19 mouse cellular contexts compared by ENCODE assay signal in genomic region chr1:78267519-78267918, GRCm38 (mm10). TPM values are rescaled to one million over a fixed set of nuclear protein-coding genes. Genes with fewer than 3 reads are reported as not detected.
A peak's percentile ranks its signal among the peaks of the same experiment; 100 is the strongest.
DNase-seq lines count a peak whose midpoint lies in the region; ATAC-seq and TF ChIP-seq lines count a peak whose summit lies in the region.
"Had no signal": no experiment of that assay in that cellular context is flagged by ENCODE, and none has a peak within 500 bp of the region (broad histone marks: within the 10 kb centered on the region; RNA-seq: fewer than 3 reads in every experiment).

No protein-coding gene starts in this region.

- no peaks in the 10 kb centered on the region for H3K9me3 ChIP-seq in liver, embryonic 11.5 days (ENCODE audit: control insufficient read depth, low read length)
- no peaks in the 10 kb centered on the region for H3K9me3 ChIP-seq in CH12.LX (replicated peaks; ENCODE audit: low read length)
- H3K9me3 ChIP-seq: embryonic facial prominence, embryonic 12.5 days had no signal

- 59% methylated on average over 5 of the region's 5 CpGs for WGBS in liver, adult 2 months
- 51% methylated on average over 5 of the region's 5 CpGs for WGBS in liver, embryonic 11.5 days
- 61% methylated on average over 5 of the region's 5 CpGs for WGBS in small intestine, adult 2 months

- H3K4me3 ChIP-seq in liver, adult 2 months (ENCODE audit: insufficient read depth, low read depth, low read length) = no peak overlapping the region
- no peak overlapping the region for H3K4me3 ChIP-seq in liver, embryonic 11.5 days (ENCODE audit: low read depth, low read length)
- no peak overlapping the region for H3K4me3 ChIP-seq in CH12.LX (replicated peaks in 1 of 3; ENCODE audit: low read depth in 2 of 3, low read length in 2 of 3, poor library complexity in 1 of 3)
- no peak overlapping the region for H3K4me3 ChIP-seq in small intestine, adult 2 months (ENCODE audit: low read depth, low read length)
- no peak overlapping the region for H3K4me3 ChIP-seq in left cerebral cortex, adult 2 months
- H3K4me3 ChIP-seq: embryonic facial prominence, embryonic 12.5 days; heart, embryonic 13.5 days had no signal

- dilution Hi-C loops in CH12.LX (cut with MboI; ENCODE audit: extremely low pct_ligation_motif_present, extremely low pct_unique_long_range_greater_than_20kb, low sequenced_read_pairs) = no loop called here

- no peaks in the 10 kb centered on the region for H3K36me3 ChIP-seq in liver, adult 2 months (ENCODE audit: control insufficient read depth, insufficient read depth, low read length)
- no peaks in the 10 kb centered on the region for H3K36me3 ChIP-seq in liver, embryonic 11.5 days (ENCODE audit: control insufficient read depth, insufficient read depth, low read length)
- no peaks in the 10 kb centered on the region for H3K36me3 ChIP-seq in CH12.LX (replicated peaks in 1 of 2; ENCODE audit: control insufficient read depth in 1 of 2, insufficient read depth in 1 of 2, low read length in 1 of 2)
- H3K36me3 ChIP-seq in small intestine, adult 2 months (ENCODE audit: control insufficient read depth, insufficient read depth, low read length) = no peaks in the 10 kb centered on the region
- H3K36me3 ChIP-seq: embryonic facial prominence, embryonic 12.5 days; heart, embryonic 13.5 days had no signal

- ATAC-seq in liver, embryonic 11.5 days (replicated peaks; ENCODE audit: low FRiP score) = no peak
- ATAC-seq: activated CD4-positive, CD25-positive, alpha-beta regulatory T cell, adult 4 months; midbrain, embryonic 16.5 days had no signal

- no peak for DNase-seq in liver, adult 2 months (ENCODE audit: extremely low read depth, low read depth, low spot score)
- no peak for DNase-seq in liver, embryonic 11.5 days (ENCODE audit: low spot score)
- DNase-seq in CH12.LX (ENCODE audit: extremely low read depth) (no peak), ES-CJ7 (ENCODE audit: low read depth, low spot score) (peak; percentile 59)
- DNase-seq in left cerebral cortex, adult 2 months (ENCODE audit: extremely low spot score in 1 of 2, low spot score in 2 of 2) = no peak
- no peak for DNase-seq in right cerebral cortex, postnatal 4 days
- DNase-seq: cerebellum, adult 11-12 months; gastrocnemius, postnatal 25 days; kidney, adult 11 months; layer of hippocampus, postnatal 36 days; left cerebral cortex, postnatal 4 days; right cerebral cortex, postnatal 14 days; thymus, postnatal 14 days had no signal

- 0 out of 2 replicates have a peak, but pooled peaks have one; percentile 1 for TF ChIP-seq CTCF in liver, adult 2 months (IDR thresholded peaks at IDR 0.05; ENCODE audit: low read depth, low read length)
- peak; percentile 41 to 42; a peak in 2 of 4 replicates for TF ChIP-seq CTCF in CH12.LX (conservative IDR thresholded peaks at IDR 0.05 in 1 of 2, IDR thresholded peaks at IDR 0.05 in 1 of 2; ENCODE audit: low read depth in 2 of 2, low read length in 2 of 2)
- peak; percentile 29; the same call in 1 of the 2 replicates for TF ChIP-seq CTCF in small intestine, adult 2 months (IDR thresholded peaks at IDR 0.05; ENCODE audit: extremely low read depth, insufficient read length, insufficient replicate concordance, low read depth, low read length)
- no peak; the same call in none of the 2 replicates for TF ChIP-seq CTCF in left cerebral cortex, adult 2 months (IDR thresholded peaks at IDR 0.05)

- intact Hi-C loops in left cerebral cortex, adult 2 months (cut with DNase I) = no loop called here

- no peaks in the 10 kb centered on the region for H3K27me3 ChIP-seq in liver, adult 2 months (ENCODE audit: control insufficient read depth, insufficient read depth, low read length)
- H3K27me3 ChIP-seq in liver, embryonic 11.5 days (replicated peaks; ENCODE audit: control insufficient read depth, insufficient read depth, low read length) = no peaks in the 10 kb centered on the region
- no peaks in the 10 kb centered on the region for H3K27me3 ChIP-seq in CH12.LX (replicated peaks)
- no peaks in the 10 kb centered on the region for H3K27me3 ChIP-seq in small intestine, adult 2 months (ENCODE audit: control insufficient read depth, insufficient read depth, low read length)
- H3K27me3 ChIP-seq: embryonic facial prominence, embryonic 12.5 days; heart, embryonic 13.5 days had no signal

- no peak overlapping the region for H3K9ac ChIP-seq in liver, adult 2 months (ENCODE audit: low read depth, low read length)
- no peak overlapping the region for H3K9ac ChIP-seq in liver, embryonic 11.5 days (ENCODE audit: low read depth, low read length)
- H3K9ac ChIP-seq in CH12.LX (ENCODE audit: insufficient read depth, low read depth) = no peak overlapping the region
- H3K9ac ChIP-seq: embryonic facial prominence, embryonic 12.5 days; heart, embryonic 13.5 days had no signal

- no peaks in the 10 kb centered on the region for H3K79me2 ChIP-seq in liver, adult 2 months (ENCODE audit: control insufficient read depth, insufficient read depth, low read length)
- H3K79me2 ChIP-seq in CH12.LX (replicated peaks; ENCODE audit: control insufficient read depth, extremely low read depth, insufficient read depth, poor library complexity, severe bottlenecking) = no peaks in the 10 kb centered on the region

- no peak overlapping the region for H3K27ac ChIP-seq in liver, adult 2 months (replicated peaks; ENCODE audit: insufficient read depth, low read depth, low read length)
- H3K27ac ChIP-seq in liver, embryonic 11.5 days (ENCODE audit: low read depth, low read length) = no peak overlapping the region
- H3K27ac ChIP-seq in CH12.LX (ENCODE audit: insufficient read depth, low read depth) = no peak overlapping the region
- no peak overlapping the region for H3K27ac ChIP-seq in small intestine, adult 2 months (ENCODE audit: insufficient read depth, low read depth, low read length)
- H3K27ac ChIP-seq in left cerebral cortex, adult 2 months = no peak overlapping the region
- H3K27ac ChIP-seq: embryonic facial prominence, embryonic 12.5 days; heart, embryonic 13.5 days had no signal

- no peak; the same call in 1 of the 2 replicates for TF ChIP-seq RAD21 in CH12.LX (IDR thresholded peaks at IDR 0.05; ENCODE audit: low read depth, low read length)

- in situ Hi-C loops in CH12.LX (cut with MboI; ENCODE audit: low pct_ligation_motif_present, low pct_unique_long_range_greater_than_20kb, low sequenced_read_pairs) = no loop called here

- H3K4me2 ChIP-seq in liver, embryonic 11.5 days = no peak overlapping the region
- no peak overlapping the region for H3K4me2 ChIP-seq in CH12.LX (ENCODE audit: insufficient read depth, low read depth, poor library complexity, severe bottlenecking)
- H3K4me2 ChIP-seq: embryonic facial prominence, embryonic 12.5 days; heart, embryonic 13.5 days had no signal

- H3K4me1 ChIP-seq in liver, adult 2 months (ENCODE audit: control insufficient read depth, insufficient read depth, low read length) = no peaks in the 10 kb centered on the region
- H3K4me1 ChIP-seq in liver, embryonic 11.5 days (replicated peaks; ENCODE audit: control insufficient read depth, insufficient read depth, low read length) = no peaks in the 10 kb centered on the region
- H3K4me1 ChIP-seq in CH12.LX (ENCODE audit: control insufficient read depth in 1 of 2, insufficient read depth in 2 of 2) = peaks cover 0 to 5% of the 10 kb centered on the region in 2 experiments; a peak in 1 of 4 replicates
- H3K4me1 ChIP-seq in small intestine, adult 2 months (ENCODE audit: control insufficient read depth, insufficient read depth, insufficient read length, low read length) = no peaks in the 10 kb centered on the region; the same call in 1 of the 2 replicates
- H3K4me1 ChIP-seq: embryonic facial prominence, embryonic 12.5 days; heart, embryonic 13.5 days had no signal

- TF ChIP-seq EP300 in CH12.LX (IDR thresholded peaks at IDR 0.05; ENCODE audit: low read length) = no peak

- no peak for TF ChIP-seq POLR2A in liver, adult 2 months (IDR thresholded peaks at IDR 0.05; ENCODE audit: extremely low read depth, insufficient read depth, low read length)
- TF ChIP-seq POLR2A in CH12.LX (IDR thresholded peaks at IDR 0.05; ENCODE audit: low read depth, low read length) = no peak
- TF ChIP-seq POLR2A in small intestine, adult 2 months (IDR thresholded peaks at IDR 0.05; ENCODE audit: low read depth, low read length) = no peak

TF ChIP-seq in CH12.LX, 34 proteins besides CTCF, POLR2A, EP300 and RAD21:
- TF ChIP-seq SMC3 (IDR thresholded peaks at IDR 0.05; ENCODE audit: low read depth, low read length) (peak; percentile 36; the same call in 1 of the 2 replicates), POLR2AphosphoS2 (IDR thresholded peaks at IDR 0.05; ENCODE audit: low read depth, low read length) (no peak)

RNA-seq across cellular contexts. Expression of gene Sgpp2, which starts 42.6 kb away (rescaled TPM):
- total RNA-seq in liver, adult 2 months (2014; rRNA removed) = 0.07 and 0.09 TPM in 2 replicates
- polyA plus RNA-seq in liver, adult 2 months (2012; rRNA removed) = 0.09 and 0.10 TPM in 2 replicates
- 0.56 and 0.68 TPM in 2 replicates for polyA plus RNA-seq in liver, embryonic 11.5 days (2014; fragmentation: Nextera tagmentation; extraction: Ambion mirVana)
- total RNA-seq in CH12.LX (2012; rRNA removed) (0.29 and 0.59 TPM in 2 replicates), CH12.LX (2014; rRNA removed) (0.12 and 0.16 TPM in 2 replicates)
- polyA plus RNA-seq in CH12.LX (2012; ENCODE audit: insufficient read length, low read depth) = 0.72 and 0.87 TPM in 2 replicates
- 23.7 and 24.8 TPM in 2 replicates for polyA plus RNA-seq in small intestine, adult 2 months (2012; rRNA removed)
- total RNA-seq in left cerebral cortex, adult 2 months (2021) = 1 to 10 TPM; 9.5 to 9.7 TPM
- total RNA-seq: common myeloid progenitor, adult 5-6 weeks; gastrocnemius, postnatal 25 days had no signal

Comparison
In these comparisons a context has a peak if more than half of its experiments do, and no peak if none do; other contexts are left out.
1. RNA of gene Sgpp2, which starts 42.6 kb away (polyA plus RNA-seq): 23.7 to 24.8 TPM in small intestine, adult 2 months; 0.72 to 0.87 TPM in CH12.LX, 0.56 to 0.68 TPM in liver, embryonic 11.5 days and 0.09 to 0.10 TPM in liver, adult 2 months; every median in the first group is over 10 times any median in the second.